Mouse (Mus musculus): Measurements from ENCODE around the gene Tmem39a.
A peak's percentile ranks its signal among the peaks of the same experiment; 100 is the strongest.

- 0 out of 2 replicates have a peak, but pooled peaks have one; percentile 16 for TF ChIP-seq CTCF (IDR thresholded peaks at IDR 0.05; ENCODE audit: extremely low read depth, insufficient read depth, low read length)
- no peak for TF ChIP-seq POLR2A (IDR thresholded peaks at IDR 0.05; ENCODE audit: extremely low read depth, insufficient read depth, low read length)
Measured at GRCm38 (mm10) chr16:38622283-38622682, 63.8 kb downstream of the Tmem39a start.
